Comparison of ENCODE assay signal across 15 mouse cellular contexts in the genomic region with DNA sequence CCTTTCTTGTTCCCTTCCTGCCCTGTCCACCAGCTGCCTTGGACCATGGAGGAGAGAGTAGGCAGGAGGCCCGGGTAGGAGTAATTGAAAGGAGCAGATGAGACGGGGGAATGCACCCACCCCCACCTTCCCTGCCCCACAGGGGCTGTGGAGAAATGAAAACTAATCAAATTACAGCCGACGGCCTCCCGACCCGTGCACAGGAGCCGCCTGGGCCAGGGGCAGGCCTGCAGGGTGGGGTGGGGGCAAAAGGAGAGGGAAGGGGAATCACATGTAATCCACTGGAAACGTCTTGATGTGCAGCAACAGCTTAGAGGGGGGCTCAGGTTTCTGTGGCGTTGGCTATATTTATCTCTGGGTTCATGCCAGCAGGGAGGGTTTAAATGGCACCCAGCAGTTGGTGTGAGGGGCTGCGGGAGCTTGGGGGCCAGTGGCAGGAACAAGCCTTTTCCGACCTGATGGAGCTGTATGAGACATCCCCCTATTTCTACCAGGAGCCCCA. TPM values are rescaled to one million over a fixed set of nuclear protein-coding genes. Genes with fewer than 3 reads are reported as not detected.
DNase-seq lines count a peak whose midpoint lies in the region; ATAC-seq and TF ChIP-seq lines count a peak whose summit lies in the region.
"Had no signal": no experiment of that assay in that cellular context is flagged by ENCODE, and none has a peak within 500 bp of the region (broad histone marks: within the 10 kb centered on the region; RNA-seq: fewer than 3 reads in every experiment).

A gene (plus strand): TSS at position 392 of the 502 bp plus-strand sequence.

- DNase-seq in heart, postnatal 14 days = no peak
- no peak for DNase-seq in midbrain, embryonic 14.5 days
- peak; percentile 81 for DNase-seq in gastrocnemius, adult 2 months
- no peak for DNase-seq in layer of hippocampus, adult 8-10 months (ENCODE audit: low spot score in 2 of 2)
- DNase-seq: cerebellum, postnatal 36 days; kidney, postnatal 10 days; liver, embryonic 13.5 days; thymus, postnatal 25 days had no signal

- H3K4me1 ChIP-seq in heart, embryonic 12.5 days (replicated peaks) = peaks cover 19% of the 10 kb centered on the region
- H3K4me1 ChIP-seq in midbrain, embryonic 16.5 days (ENCODE audit: control insufficient read depth, insufficient read depth, low read length) = peaks cover 3% of the 10 kb centered on the region; the same call in 1 of the 2 replicates
- H3K4me1 ChIP-seq in midbrain, embryonic 14.5 days (ENCODE audit: control insufficient read depth, insufficient read depth, low read length) = 0 out of 2 replicates have a peak, but pooled peaks cover 8% of the 10 kb centered on the region
- H3K4me1 ChIP-seq in limb, embryonic 15.5 days = peaks cover 24% of the 10 kb centered on the region

- 0 out of 2 replicates have a peak within 1 kb of the TSS, but pooled peaks have one; percentile 5 for H3K4me2 ChIP-seq in heart, embryonic 12.5 days
- H3K4me2 ChIP-seq in midbrain, embryonic 16.5 days (ENCODE audit: low read length) = no peak within 1 kb of the TSS
- no peak within 1 kb of the TSS for H3K4me2 ChIP-seq in midbrain, embryonic 14.5 days (ENCODE audit: low read length)
- no peak within 1 kb of the TSS for H3K4me2 ChIP-seq in limb, embryonic 15.5 days
- H3K4me2 ChIP-seq: hindbrain, embryonic 13.5 days; liver, embryonic 13.5 days had no signal

- H3K27ac ChIP-seq in heart, embryonic 12.5 days (ENCODE audit: poor library complexity, severe bottlenecking) = no peak within 1 kb of the TSS
- no peak within 1 kb of the TSS for H3K27ac ChIP-seq in midbrain, embryonic 16.5 days (ENCODE audit: low read length)
- H3K27ac ChIP-seq in midbrain, embryonic 14.5 days (replicated peaks; ENCODE audit: low read depth, low read length) = no peak within 1 kb of the TSS
- peak within 1 kb of the TSS; percentile 95 for H3K27ac ChIP-seq in gastrocnemius, adult 2 months
- H3K27ac ChIP-seq in limb, embryonic 15.5 days = peak within 1 kb of the TSS; percentile 44
- H3K27ac ChIP-seq: hindbrain, embryonic 13.5 days; liver, embryonic 13.5 days had no signal

- no peaks in the 10 kb centered on the region for H3K36me3 ChIP-seq in heart, embryonic 12.5 days
- no peaks in the 10 kb centered on the region for H3K36me3 ChIP-seq in midbrain, embryonic 16.5 days (ENCODE audit: control insufficient read depth, insufficient read depth, low read length)
- no peaks in the 10 kb centered on the region for H3K36me3 ChIP-seq in midbrain, embryonic 14.5 days (ENCODE audit: control insufficient read depth, insufficient read depth, low read length)
- H3K36me3 ChIP-seq in limb, embryonic 15.5 days = no peaks in the 10 kb centered on the region
- H3K36me3 ChIP-seq: hindbrain, embryonic 13.5 days; liver, embryonic 13.5 days had no signal

- no peak within 1 kb of the TSS for H3K9ac ChIP-seq in heart, embryonic 12.5 days
- H3K9ac ChIP-seq in midbrain, embryonic 16.5 days (ENCODE audit: low read depth, low read length) = no peak within 1 kb of the TSS
- no peak within 1 kb of the TSS for H3K9ac ChIP-seq in midbrain, embryonic 14.5 days (replicated peaks; ENCODE audit: low read length)
- H3K9ac ChIP-seq in limb, embryonic 15.5 days = no peak within 1 kb of the TSS
- H3K9ac ChIP-seq: hindbrain, embryonic 13.5 days; liver, embryonic 13.5 days had no signal

- 49% methylated on average over 11 of the region's 11 CpGs for WGBS in heart, embryonic 12.5 days
- WGBS in midbrain, embryonic 16.5 days = 35% methylated on average over 11 of the region's 11 CpGs
- 47% methylated on average over 11 of the region's 11 CpGs for WGBS in midbrain, embryonic 14.5 days
- WGBS in limb, embryonic 15.5 days = 15% methylated on average over 11 of the region's 11 CpGs

- H3K9me3 ChIP-seq in heart, embryonic 12.5 days (replicated peaks) = no peaks in the 10 kb centered on the region
- H3K9me3 ChIP-seq in midbrain, embryonic 16.5 days (replicated peaks; ENCODE audit: control insufficient read depth, low read length, poor library complexity, severe bottlenecking) = no peaks in the 10 kb centered on the region
- H3K9me3 ChIP-seq in midbrain, embryonic 14.5 days (ENCODE audit: control insufficient read depth, low read length) = no peaks in the 10 kb centered on the region
- H3K9me3 ChIP-seq in limb, embryonic 15.5 days = no peaks in the 10 kb centered on the region
- H3K9me3 ChIP-seq: hindbrain, embryonic 13.5 days; liver, embryonic 13.5 days had no signal

- no peaks in the 10 kb centered on the region for H3K27me3 ChIP-seq in heart, embryonic 12.5 days (replicated peaks)
- H3K27me3 ChIP-seq in midbrain, embryonic 16.5 days (ENCODE audit: control insufficient read depth, insufficient read depth, low read depth, low read length) = no peaks in the 10 kb centered on the region; the same call in 1 of the 2 replicates
- H3K27me3 ChIP-seq in midbrain, embryonic 14.5 days (ENCODE audit: control insufficient read depth, insufficient read depth, low read length) = no peaks in the 10 kb centered on the region
- no peaks in the 10 kb centered on the region for H3K27me3 ChIP-seq in limb, embryonic 15.5 days
- H3K27me3 ChIP-seq: hindbrain, embryonic 13.5 days; liver, embryonic 13.5 days had no signal

- intact Hi-C loops in heart, postnatal 14 days (cut with DNase I) = no loop called here
- intact Hi-C loops in gastrocnemius, adult 2 months (cut with DNase I) = loop anchor here (2.0 kb wide), 1 partner anchor 15 kb away; no protein-coding TSS in a partner anchor

- ATAC-seq in heart, embryonic 12.5 days (ENCODE audit: insufficient number of reproducible peaks, low FRiP score) = no peak
- ATAC-seq in midbrain, embryonic 16.5 days = 0 out of 2 replicates have a peak, but pooled peaks have one; percentile 9
- no peak for ATAC-seq in midbrain, embryonic 14.5 days (ENCODE audit: low FRiP score, low TSS enrichment)
- peak; percentile 64 for ATAC-seq in limb, embryonic 15.5 days (ENCODE audit: insufficient number of reproducible peaks, low FRiP score, low TSS enrichment, low read depth)
- no peak for ATAC-seq in granulocyte monocyte progenitor cell, adult 5-6 weeks (replicated peaks; ENCODE audit: poor library complexity, severe bottlenecking)

- no peak for TF ChIP-seq CTCF in gastrocnemius, adult 2 months (IDR thresholded peaks at IDR 0.05)

- no peak within 1 kb of the TSS for H3K4me3 ChIP-seq in heart, embryonic 12.5 days
- H3K4me3 ChIP-seq in midbrain, embryonic 16.5 days (ENCODE audit: low read depth, low read length) = no peak within 1 kb of the TSS
- no peak within 1 kb of the TSS for H3K4me3 ChIP-seq in midbrain, embryonic 14.5 days (replicated peaks; ENCODE audit: low read depth, low read length)
- peak within 1 kb of the TSS; percentile 70 for H3K4me3 ChIP-seq in gastrocnemius, adult 2 months
- peak within 1 kb of the TSS; percentile 14 for H3K4me3 ChIP-seq in limb, embryonic 15.5 days
- H3K4me3 ChIP-seq: hindbrain, embryonic 13.5 days; liver, embryonic 13.5 days had no signal

RNA-seq across cellular contexts. Expression of the gene that starts here (rescaled TPM):
- 1.2 and 2.1 TPM in 2 replicates for polyA plus RNA-seq in heart, embryonic 12.5 days (2016; fragmentation: Nextera tagmentation; extraction: Ambion mirVana)
- not detected for total RNA-seq in heart, postnatal 14 days (2021)
- polyA plus RNA-seq in midbrain, embryonic 16.5 days (2015; fragmentation: Nextera tagmentation; extraction: Ambion mirVana) = 0.13 and 0.14 TPM in 2 replicates
- polyA plus RNA-seq in midbrain, embryonic 14.5 days (2014; fragmentation: Nextera tagmentation; extraction: Ambion mirVana) = not detected in 2 replicates
- total RNA-seq in gastrocnemius, adult 2 months (2021) = 10 to 100 TPM; 11.6 to 34.5 TPM
- polyA plus RNA-seq in limb, embryonic 15.5 days (2015; fragmentation: Nextera tagmentation; extraction: Ambion mirVana) = 117 and 227 TPM in 2 replicates
- total RNA-seq in granulocyte monocyte progenitor cell, adult 5-6 weeks (2014; fragmentation: Nextera tagmentation) = not detected in 2 replicates
- not detected in 2 replicates for total RNA-seq in granulocyte monocyte progenitor cell, adult 5-6 weeks (2017)
- not detected for total RNA-seq in layer of hippocampus, adult 8-10 months (2022)
- total RNA-seq: monocyte, adult 5-6 weeks had no signal
- polyA plus RNA-seq: spleen, adult 2 months had no signal

Comparison
In these comparisons a context has a peak if more than half of its experiments do, and no peak if none do; other contexts are left out.
1. RNA of the gene that starts here (total RNA-seq): 11.6 to 34.5 TPM in gastrocnemius, adult 2 months; not detected in layer of hippocampus, adult 8-10 months, not detected in heart, postnatal 14 days and not detected in granulocyte monocyte progenitor cell, adult 5-6 weeks; every median in the first group is over 10 times any median in the second.
2. RNA of the gene that starts here (polyA plus RNA-seq): 117 to 227 TPM in limb, embryonic 15.5 days; 1.2 to 2.1 TPM in heart, embryonic 12.5 days, 0.13 to 0.14 TPM in midbrain, embryonic 16.5 days and not detected in midbrain, embryonic 14.5 days; every median in the first group is over 10 times any median in the second.
3. Peak in ATAC-seq in midbrain, embryonic 16.5 days; RNA of the gene not detected or under 1 TPM.
4. H3K27ac ChIP-seq: peak in gastrocnemius, adult 2 months (single experiment) and limb, embryonic 15.5 days (single experiment); none in heart, embryonic 12.5 days (single experiment), midbrain, embryonic 16.5 days (single experiment) and midbrain, embryonic 14.5 days (single experiment).
5. H3K4me3 ChIP-seq: peak in gastrocnemius, adult 2 months (single experiment) and limb, embryonic 15.5 days (single experiment); none in heart, embryonic 12.5 days (single experiment), midbrain, embryonic 16.5 days (single experiment) and midbrain, embryonic 14.5 days (single experiment).